Mouse (Mus musculus): ENCODE results near the gene Hspbp1. TPM values are rescaled to one million over a fixed set of nuclear protein-coding genes. Genes with fewer than 3 reads are reported as not detected.

Hspbp1 gene
- polyA plus RNA-seq, 1 experiment from 2014 or later, result 146 TPM

DNA sequence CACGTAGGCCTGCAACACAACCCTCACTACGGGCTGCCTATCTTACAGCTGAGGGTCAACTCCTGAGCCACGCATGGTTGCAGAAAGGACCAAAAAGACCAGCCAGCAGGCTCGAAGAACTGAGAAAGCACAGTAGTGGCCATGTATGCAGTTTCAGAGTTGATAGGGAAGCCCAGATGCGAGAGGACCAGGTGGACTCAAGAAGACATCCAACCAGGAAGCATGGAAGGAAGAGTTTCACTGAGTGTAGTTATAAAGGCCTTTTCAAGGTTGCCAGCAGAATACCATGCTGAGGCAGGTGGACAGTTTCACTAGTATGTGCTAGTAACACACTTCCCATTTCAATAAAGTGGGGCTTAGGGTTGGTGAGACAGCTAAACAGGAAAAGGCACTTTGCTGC is 32.1 kb downstream of the Hspbp1 start:
- Histone ChIP-seq H3K27ac (no peak overlapping the region), H3K9me3 (ENCODE audit: control insufficient read depth, low read length) (no peaks in the 10 kb centered on the region), H3K9ac (no peak overlapping the region), H3K4me1 (replicated peaks; ENCODE audit: control insufficient read depth, insufficient read depth, low read length) (peaks cover 25% of the 10 kb centered on the region), H3K27me3 (ENCODE audit: control insufficient read depth, insufficient read depth, low read length) (no peaks in the 10 kb centered on the region), H3K4me3 (replicated peaks; ENCODE audit: low read length) (no peak overlapping the region), H3K36me3 (replicated peaks; ENCODE audit: control insufficient read depth, insufficient read depth) (peaks cover 14% of the 10 kb centered on the region), H3K4me2 (replicated peaks) (no peak overlapping the region)
- DNase-seq (ENCODE audit: low spot score), result no peak
- WGBS, result 96% methylated on average over 5 of the region's 5 CpGs
- ATAC-seq (ENCODE audit: low FRiP score), result no peak

DNA sequence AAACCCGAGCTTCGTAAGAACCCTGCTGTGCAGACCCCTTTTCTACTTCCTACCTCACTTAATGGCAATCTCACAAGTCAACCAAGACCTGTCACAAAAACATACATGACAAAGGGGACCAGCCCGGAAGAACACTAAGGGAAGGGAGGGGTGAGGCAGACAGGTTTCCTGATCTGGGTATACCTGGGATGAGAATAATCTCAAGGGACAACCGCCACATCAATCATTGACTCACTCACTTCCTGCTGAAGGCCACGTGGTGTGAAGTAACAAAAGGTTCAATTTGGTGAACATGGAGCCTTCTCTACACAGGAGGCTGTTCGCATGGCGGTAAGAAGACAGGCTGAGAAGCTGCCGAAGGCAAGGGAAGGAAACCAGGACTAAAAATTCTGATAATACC is 33.3 kb downstream of the Hspbp1 start:
- Histone ChIP-seq H3K27ac (no peak overlapping the region), H3K9ac (no peak overlapping the region), H3K4me2 (replicated peaks) (no peak overlapping the region), H3K36me3 (replicated peaks; ENCODE audit: control insufficient read depth, insufficient read depth) (peaks cover 18% of the 10 kb centered on the region), H3K27me3 (ENCODE audit: control insufficient read depth, insufficient read depth, low read length) (no peaks in the 10 kb centered on the region), H3K9me3 (ENCODE audit: control insufficient read depth, low read length) (no peaks in the 10 kb centered on the region), H3K4me3 (replicated peaks; ENCODE audit: low read length) (no peak overlapping the region), H3K4me1 (replicated peaks; ENCODE audit: control insufficient read depth, insufficient read depth, low read length) (peaks cover 14% of the 10 kb centered on the region; the same call in 1 of the 2 replicates)
- 78% methylated on average over 8 of the region's 8 CpGs for WGBS
- DNase-seq (ENCODE audit: low spot score) (no peak), ATAC-seq (ENCODE audit: low FRiP score) (no peak)

DNA sequence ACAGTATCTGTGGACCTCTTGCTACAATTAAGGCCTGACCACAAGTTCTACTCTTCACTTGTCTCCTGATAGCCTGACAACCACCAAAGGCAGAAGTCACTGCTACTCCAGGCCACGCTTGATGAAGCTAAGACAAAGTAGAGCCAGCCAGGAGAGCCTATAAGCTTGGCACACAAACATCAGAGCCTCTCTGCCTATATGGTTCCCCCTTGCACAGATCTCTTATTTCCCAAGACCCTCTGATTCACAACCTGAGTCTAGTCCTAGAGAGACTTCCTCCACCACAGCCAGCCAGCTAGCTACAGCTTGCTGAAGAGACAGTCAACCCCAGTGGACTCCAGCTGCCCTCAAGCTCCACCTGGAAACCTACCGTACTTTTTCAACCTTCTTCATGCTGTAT is 36.9 kb downstream of the Hspbp1 start:
- Histone ChIP-seq H3K27me3 (ENCODE audit: control insufficient read depth, insufficient read depth, low read length) (no peaks in the 10 kb centered on the region), H3K27ac (no peak overlapping the region), H3K4me1 (replicated peaks; ENCODE audit: control insufficient read depth, insufficient read depth, low read length) (no peaks in the 10 kb centered on the region), H3K9ac (no peak overlapping the region), H3K9me3 (ENCODE audit: control insufficient read depth, low read length) (no peaks in the 10 kb centered on the region), H3K4me2 (replicated peaks) (no peak overlapping the region), H3K4me3 (replicated peaks; ENCODE audit: low read length) (no peak overlapping the region), H3K36me3 (replicated peaks; ENCODE audit: control insufficient read depth, insufficient read depth) (peaks cover 46% of the 10 kb centered on the region)
- DNase-seq (ENCODE audit: low spot score), result no peak
- ATAC-seq (ENCODE audit: low FRiP score), result no peak
- WGBS, result 96% methylated on average over 2 of the region's 2 CpGs

DNA sequence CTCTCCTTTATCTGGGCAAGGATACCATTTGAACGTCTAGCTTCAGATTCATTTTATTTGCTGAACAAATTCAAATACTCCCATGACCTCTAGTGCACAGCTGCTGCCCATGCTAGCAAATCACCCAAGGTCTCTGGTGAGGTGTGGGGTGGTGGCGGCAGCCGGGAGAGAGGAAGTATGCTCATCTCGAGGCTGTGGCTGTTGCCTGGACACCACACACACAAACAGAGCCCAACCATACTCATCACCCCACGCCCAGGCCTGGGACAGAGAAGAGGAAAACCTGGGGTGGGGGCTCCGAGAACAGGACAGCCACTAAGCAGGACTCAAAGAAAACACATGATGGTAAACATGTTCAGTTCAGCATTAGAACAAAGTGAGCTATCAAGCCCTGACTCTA is 37.6 kb downstream of the Hspbp1 start:
- 79% methylated on average over 6 of the region's 6 CpGs for WGBS
- Histone ChIP-seq H3K9me3 (ENCODE audit: control insufficient read depth, low read length) (no peaks in the 10 kb centered on the region), H3K36me3 (replicated peaks; ENCODE audit: control insufficient read depth, insufficient read depth) (peaks cover 46% of the 10 kb centered on the region)

DNA sequence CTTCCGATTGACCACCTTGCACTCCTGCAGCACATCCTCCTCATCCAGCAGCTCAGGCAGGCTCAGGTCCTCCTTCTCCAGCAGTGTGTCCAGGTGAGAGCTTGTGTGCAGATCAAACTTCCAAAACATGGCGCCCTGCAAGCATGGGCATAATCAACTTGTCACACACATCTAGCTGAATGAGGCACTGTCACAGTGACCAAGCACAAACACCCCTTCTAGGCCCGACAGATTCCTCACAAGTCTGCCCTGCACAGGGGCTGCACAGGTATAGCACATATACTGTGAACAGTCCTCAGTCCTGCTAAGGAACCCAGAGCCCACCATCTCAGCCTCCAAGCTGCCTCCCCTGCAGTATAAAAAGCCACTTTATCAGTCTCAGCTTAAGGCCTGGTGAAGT is 38.1 kb downstream of the Hspbp1 start:
- no peak overlapping the region for H3K4me3 ChIP-seq (replicated peaks; ENCODE audit: low read length)
- peaks cover 50% of the 10 kb centered on the region for H3K36me3 ChIP-seq (replicated peaks; ENCODE audit: control insufficient read depth, insufficient read depth)
- DNase-seq (ENCODE audit: low spot score) (no peak), ATAC-seq (ENCODE audit: low FRiP score) (no peak)
- 95% methylated on average over 3 of the region's 3 CpGs for WGBS
- no peaks in the 10 kb centered on the region for H3K4me1 ChIP-seq (replicated peaks; ENCODE audit: control insufficient read depth, insufficient read depth, low read length)
- no peak overlapping the region for H3K9ac ChIP-seq
- H3K4me2 ChIP-seq (replicated peaks), result no peak overlapping the region
- no peaks in the 10 kb centered on the region for H3K27me3 ChIP-seq (ENCODE audit: control insufficient read depth, insufficient read depth, low read length)
- no peak overlapping the region for H3K27ac ChIP-seq
- no peaks in the 10 kb centered on the region for H3K9me3 ChIP-seq (ENCODE audit: control insufficient read depth, low read length)

More for the DNA sequence above, 37.6 kb downstream of the Hspbp1 start:
- DNase-seq (ENCODE audit: low spot score), result no peak
- Histone ChIP-seq H3K4me2 (replicated peaks) (no peak overlapping the region), H3K9ac (no peak overlapping the region), H3K27ac (no peak overlapping the region), H3K4me1 (replicated peaks; ENCODE audit: control insufficient read depth, insufficient read depth, low read length) (no peaks in the 10 kb centered on the region), H3K4me3 (replicated peaks; ENCODE audit: low read length) (no peak overlapping the region), H3K27me3 (ENCODE audit: control insufficient read depth, insufficient read depth, low read length) (no peaks in the 10 kb centered on the region)
- no peak for ATAC-seq (ENCODE audit: low FRiP score)

DNA sequence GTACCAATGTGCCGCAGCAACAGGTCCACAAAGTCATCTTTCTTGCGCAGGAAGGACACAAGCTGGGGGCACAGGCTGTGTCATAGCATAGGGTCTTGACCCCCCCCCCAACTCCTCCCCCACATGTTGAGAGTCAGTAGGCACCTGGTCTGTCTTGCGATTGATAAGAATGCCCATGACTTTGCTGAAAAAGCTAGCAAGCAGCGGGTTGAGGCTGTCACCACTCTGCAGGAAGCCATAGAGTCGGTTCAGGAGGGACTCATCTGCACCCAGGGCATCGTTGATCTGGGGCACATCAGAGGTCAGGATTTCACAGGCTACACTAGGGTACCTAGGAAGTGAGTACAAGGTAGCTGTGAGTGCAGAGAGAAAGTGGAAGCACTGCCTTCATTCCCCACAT is 41.6 kb downstream of the Hspbp1 start:
- Histone ChIP-seq H3K9ac (no peak overlapping the region), H3K36me3 (replicated peaks; ENCODE audit: control insufficient read depth, insufficient read depth) (peaks cover 85% of the 10 kb centered on the region), H3K27ac (no peak overlapping the region), H3K4me2 (replicated peaks) (no peak overlapping the region), H3K27me3 (ENCODE audit: control insufficient read depth, insufficient read depth, low read length) (no peaks in the 10 kb centered on the region), H3K4me1 (replicated peaks; ENCODE audit: control insufficient read depth, insufficient read depth, low read length) (no peaks in the 10 kb centered on the region), H3K9me3 (ENCODE audit: control insufficient read depth, low read length) (no peaks in the 10 kb centered on the region), H3K4me3 (replicated peaks; ENCODE audit: low read length) (no peak overlapping the region)
- no peak for ATAC-seq (ENCODE audit: low FRiP score)
- no peak for DNase-seq (ENCODE audit: low spot score)
- WGBS, result 93% methylated on average over 6 of the region's 6 CpGs

DNA sequence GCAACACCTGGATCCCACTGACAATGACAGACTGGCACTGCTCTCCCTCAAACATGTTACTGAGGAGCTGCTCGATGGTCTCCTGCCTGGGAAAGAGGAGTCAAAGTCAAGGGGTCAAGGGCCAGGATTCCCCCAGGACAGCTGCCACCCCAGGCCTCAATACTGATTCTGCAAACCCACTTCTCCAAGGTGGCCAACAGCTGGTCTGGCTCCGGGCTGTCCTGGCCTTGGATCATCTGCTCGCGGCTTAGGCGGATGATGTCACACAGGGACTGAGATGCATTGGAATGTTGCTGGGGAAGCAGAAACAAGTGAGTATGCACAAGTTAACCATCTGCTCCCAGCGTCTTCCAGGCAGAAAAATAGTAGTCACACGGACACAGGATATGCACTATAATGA is 42.9 kb downstream of the Hspbp1 start:
- no peak overlapping the region for H3K4me3 ChIP-seq (replicated peaks; ENCODE audit: low read length)
- DNase-seq (ENCODE audit: low spot score) (no peak), ATAC-seq (ENCODE audit: low FRiP score) (no peak)
- H3K27ac ChIP-seq, result no peak overlapping the region
- H3K36me3 ChIP-seq (replicated peaks; ENCODE audit: control insufficient read depth, insufficient read depth), result peaks cover 98% of the 10 kb centered on the region
- H3K27me3 ChIP-seq (ENCODE audit: control insufficient read depth, insufficient read depth, low read length), result no peaks in the 10 kb centered on the region
- H3K4me1 ChIP-seq (replicated peaks; ENCODE audit: control insufficient read depth, insufficient read depth, low read length), result no peaks in the 10 kb centered on the region
- no peak overlapping the region for H3K9ac ChIP-seq
- 89% methylated on average over 7 of the region's 7 CpGs for WGBS
- no peaks in the 10 kb centered on the region for H3K9me3 ChIP-seq (ENCODE audit: control insufficient read depth, low read length)
- no peak overlapping the region for H3K4me2 ChIP-seq (replicated peaks)

DNA sequence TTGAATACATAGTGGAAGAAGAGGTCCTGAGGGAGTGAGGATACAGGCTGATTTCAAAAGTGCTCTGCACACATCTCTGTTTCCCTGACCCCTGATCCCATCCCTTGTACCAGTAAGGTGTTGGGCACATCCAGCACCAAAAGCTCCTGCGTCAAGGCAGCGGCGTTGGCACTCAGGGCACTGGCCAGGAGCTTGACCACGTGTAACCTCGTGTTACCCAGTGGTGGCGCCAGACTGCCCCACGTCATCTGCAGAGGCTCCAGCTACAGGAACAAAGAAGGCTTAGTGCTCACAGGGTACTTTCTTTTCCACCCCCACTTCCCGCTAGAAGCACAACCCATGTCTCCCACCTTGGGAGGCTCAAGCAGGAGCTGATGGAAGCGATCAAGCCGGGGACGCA is 43.7 kb downstream of the Hspbp1 start:
- no peak overlapping the region for H3K27ac ChIP-seq
- WGBS, result 81% methylated on average over 11 of the region's 11 CpGs
- no peaks in the 10 kb centered on the region for H3K9me3 ChIP-seq (ENCODE audit: control insufficient read depth, low read length)
- H3K9ac ChIP-seq, result no peak overlapping the region
- peaks cover 97% of the 10 kb centered on the region for H3K36me3 ChIP-seq (replicated peaks; ENCODE audit: control insufficient read depth, insufficient read depth)
- no peaks in the 10 kb centered on the region for H3K27me3 ChIP-seq (ENCODE audit: control insufficient read depth, insufficient read depth, low read length)
- H3K4me2 ChIP-seq (replicated peaks), result no peak overlapping the region
- ATAC-seq (ENCODE audit: low FRiP score) (no peak), DNase-seq (ENCODE audit: low spot score) (no peak)
- no peaks in the 10 kb centered on the region for H3K4me1 ChIP-seq (replicated peaks; ENCODE audit: control insufficient read depth, insufficient read depth, low read length)
- no peak overlapping the region for H3K4me3 ChIP-seq (replicated peaks; ENCODE audit: low read length)

DNA sequence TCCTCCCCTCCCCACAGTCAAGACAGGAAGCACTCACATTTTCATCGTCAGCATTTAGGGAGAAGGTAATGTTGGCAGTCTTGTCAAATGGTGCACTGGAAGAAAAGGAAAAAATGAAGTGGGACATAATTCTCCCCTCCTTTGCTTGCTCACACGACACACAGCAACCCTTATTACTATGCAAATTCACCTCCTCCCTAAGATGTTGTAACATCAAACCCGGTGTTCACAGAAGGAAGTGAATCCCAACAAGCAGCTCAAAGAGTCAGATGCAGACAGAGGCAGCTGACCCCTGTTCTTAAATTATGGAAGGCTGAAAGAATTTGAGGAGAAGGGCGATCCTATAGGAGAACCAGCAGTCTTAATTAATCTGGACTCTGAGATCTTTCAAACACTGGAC is 48.7 kb downstream of the Hspbp1 start:
- Histone ChIP-seq H3K36me3 (replicated peaks; ENCODE audit: control insufficient read depth, insufficient read depth) (peaks cover 94% of the 10 kb centered on the region), H3K4me3 (replicated peaks; ENCODE audit: low read length) (no peak overlapping the region), H3K4me2 (replicated peaks) (no peak overlapping the region), H3K9ac (no peak overlapping the region), H3K9me3 (ENCODE audit: control insufficient read depth, low read length) (no peaks in the 10 kb centered on the region), H3K27me3 (ENCODE audit: control insufficient read depth, insufficient read depth, low read length) (no peaks in the 10 kb centered on the region), H3K27ac (no peak overlapping the region), H3K4me1 (replicated peaks; ENCODE audit: control insufficient read depth, insufficient read depth, low read length) (no peaks in the 10 kb centered on the region)
- DNase-seq (ENCODE audit: low spot score) (no peak), ATAC-seq (ENCODE audit: low FRiP score) (no peak)
- WGBS, result 81% methylated on average over 4 of the region's 4 CpGs

DNA sequence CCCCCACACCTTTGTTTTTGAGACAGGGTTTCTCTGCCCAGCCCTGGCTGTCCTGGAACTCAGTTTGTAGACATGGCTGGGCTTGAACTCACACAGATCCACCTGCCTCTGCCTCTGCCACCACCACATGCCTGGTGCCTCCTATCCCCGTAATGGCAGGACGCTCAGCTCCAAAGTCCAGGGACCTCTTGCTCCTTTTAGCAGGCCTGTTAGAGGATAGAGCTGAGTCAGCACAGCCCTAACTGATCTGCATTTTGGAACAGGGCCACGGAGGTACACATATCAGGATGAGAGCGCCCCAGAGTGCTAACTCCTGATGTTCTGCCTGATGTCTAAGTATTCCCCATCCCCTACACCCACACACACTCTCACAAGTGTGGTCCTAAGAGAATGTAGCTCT is 53.8 kb downstream of the Hspbp1 start, which contains the start of gene Tmem86b:
Gene Tmem86b, minus strand, starts transcription at position 392 of the 400 bp plus-strand sequence.
- no peak for DNase-seq (ENCODE audit: low spot score)

More for the DNA sequence above, 53.8 kb downstream of the Hspbp1 start, which contains the start of gene Tmem86b:
- H3K9me3 ChIP-seq (ENCODE audit: control insufficient read depth, low read length), result no peaks in the 10 kb centered on the region
- peaks cover 75% of the 10 kb centered on the region for H3K36me3 ChIP-seq (replicated peaks; ENCODE audit: control insufficient read depth, insufficient read depth)
- H3K27me3 ChIP-seq (ENCODE audit: control insufficient read depth, insufficient read depth, low read length), result no peaks in the 10 kb centered on the region
- H3K4me2 ChIP-seq (replicated peaks), result no peak within 1 kb of the TSS
- no peaks in the 10 kb centered on the region for H3K4me1 ChIP-seq (replicated peaks; ENCODE audit: control insufficient read depth, insufficient read depth, low read length)
- H3K4me3 ChIP-seq (replicated peaks; ENCODE audit: low read length), result no peak within 1 kb of the TSS
- no peak within 1 kb of the TSS for H3K27ac ChIP-seq
- no peak within 1 kb of the TSS for H3K9ac ChIP-seq
- WGBS, result 90% methylated on average over 4 of the region's 4 CpGs
- ATAC-seq (ENCODE audit: low FRiP score), result no peak
